Mouse (Mus musculus) adrenal gland, adult 2 months (tissue): ENCODE measurements around the gene Pdia2. TPM values are rescaled to one million over a fixed set of nuclear protein-coding genes. Genes with fewer than 3 reads are reported as not detected.
A peak's percentile ranks its signal among the peaks of the same experiment; 100 is the strongest.

Experiments
- DNase-seq: peaks from one replicate; pipeline ENCODE4 v3.0.0; 2021
- long read RNA-seq: library from polyadenylated mRNA; stranded (forward); transcript quantifications from one replicate; pipeline ENCODE4 v2.0.0, GENCODE M21; 2021
- polyA plus RNA-seq: library from polyadenylated mRNA; depleted of rRNA; stranded (reverse); fragments of >200 nt; gene quantifications from 2 replicates; pipeline ENCODE4 v1.2.3, GENCODE M21; 2012; rRNA removed
- total RNA-seq, 2 experiments: library from RNA; stranded (reverse); gene quantifications; 2 replicates each; pipeline ENCODE4 v1.2.3; 2021

The Pdia2 gene
- 1 to 10 TPM in 1 of 2 experiments, under 1 TPM in 1; 0.63 to 1.3 TPM for total RNA-seq
- polyA plus RNA-seq = 0.44 and 0.56 TPM in 2 replicates
- long read RNA-seq, partial matches to known transcripts = 1 of 3 reads
- long read RNA-seq, other reads (novel, unspliced or antisense) = 0 of 3 reads

- DNase-seq = no peak
Observed at GRCm38 (mm10) chr17:26198892-26199291, at the start of gene Pdia2. Gene Pdia2, minus strand, starts transcription at chr17:26199087.

GRCm38 (mm10) chr17:26244101-26244841 is 45.4 kb upstream of the Pdia2 start, which contains the start of gene Fam234a:
Gene Fam234a, minus strand, starts transcription at chr17:26244242.
- DNase-seq = peak; percentile 97

- DNase-seq = peak; percentile 88
Observed at GRCm38 (mm10) chr17:26243471-26244100, 44.7 kb upstream of the Pdia2 start.

- peak; percentile 48 for DNase-seq
Observed at GRCm38 (mm10) chr17:26240990-26241389, 42.1 kb upstream of the Pdia2 start.

GRCm38 (mm10) chr17:26240120-26240790 is 41.4 kb upstream of the Pdia2 start:
- DNase-seq = no peak

GRCm38 (mm10) chr17:26239551-26239950 is 40.7 kb upstream of the Pdia2 start:
- no peak for DNase-seq

- no peak for DNase-seq
Observed at GRCm38 (mm10) chr17:26237667-26238066, 38.8 kb upstream of the Pdia2 start.

GRCm38 (mm10) chr17:26235077-26235815 is 36.4 kb upstream of the Pdia2 start:
- no peak for DNase-seq

GRCm38 (mm10) chr17:26234386-26234785 is 35.5 kb upstream of the Pdia2 start:
- no peak for DNase-seq

GRCm38 (mm10) chr17:26232863-26233262 is 34.0 kb upstream of the Pdia2 start:
- no peak for DNase-seq

GRCm38 (mm10) chr17:26231156-26231555 is 32.3 kb upstream of the Pdia2 start:
- no peak for DNase-seq

GRCm38 (mm10) chr17:26229776-26230175 is 30.9 kb upstream of the Pdia2 start:
- DNase-seq = no peak

GRCm38 (mm10) chr17:26225150-26225549 is 26.3 kb upstream of the Pdia2 start:
- peak; percentile 24 for DNase-seq

GRCm38 (mm10) chr17:26221508-26221907 is 22.6 kb upstream of the Pdia2 start:
- no peak for DNase-seq

GRCm38 (mm10) chr17:26212681-26213080 is 13.8 kb upstream of the Pdia2 start:
- no peak for DNase-seq

- DNase-seq = no peak
Observed at GRCm38 (mm10) chr17:26212241-26212640, 13.4 kb upstream of the Pdia2 start.

GRCm38 (mm10) chr17:26207686-26208085 is 8.8 kb upstream of the Pdia2 start, which contains the start of gene Arhgdig:
Gene Arhgdig, minus strand, starts transcription at chr17:26207786.
- DNase-seq = no peak

GRCm38 (mm10) chr17:26206392-26206791 is 7.5 kb upstream of the Pdia2 start:
- peak; percentile 74 for DNase-seq

- no peak for DNase-seq
Observed at GRCm38 (mm10) chr17:26204766-26205165, 5.9 kb upstream of the Pdia2 start.

- DNase-seq = peak; percentile 86
Observed at GRCm38 (mm10) chr17:26203321-26203811, 4.5 kb upstream of the Pdia2 start.

- peak; percentile 81 for DNase-seq
Observed at GRCm38 (mm10) chr17:26202737-26203136, 3.9 kb upstream of the Pdia2 start, which contains the start of gene Rgs11. Gene Rgs11, plus strand, starts transcription at chr17:26202951.

- peak; percentile 73 for DNase-seq
Observed at GRCm38 (mm10) chr17:26201998-26202397, 3.1 kb upstream of the Pdia2 start.
